Mouse (Mus musculus) bone marrow macrophage, adult 2 months (primary cell): ENCODE results near the gene Gm20773. TPM values are rescaled to one million over a fixed set of nuclear protein-coding genes. Genes with fewer than 3 reads are reported as not detected.
"Not testable (repeated sequence)": the region's sequence is repeated elsewhere in the genome, so short reads cannot be mapped to it uniquely, and the experiment has no call there.

ENCODE experiments used
- H3K27ac ChIP-seq: 2 replicates; pipeline ENCODE4 v1.5.1; 2012; ENCODE audit warnings: low read depth, low read length; ENCODE audit not compliant: insufficient read depth
- H3K4me1 ChIP-seq: 2 replicates; pipeline ENCODE4 v1.6.1; 2012; ENCODE audit warnings: low read length; ENCODE audit not compliant: control insufficient read depth, insufficient read depth
- H3K4me3 ChIP-seq: 2 replicates; pipeline ENCODE4 v1.5.1; 2012; ENCODE audit warnings: mild to moderate bottlenecking, low read length, moderate library complexity; ENCODE audit not compliant: insufficient read depth
- polyA plus RNA-seq: library from polyadenylated mRNA; stranded (reverse); fragments of >200 nt; gene quantifications from 2 replicates; pipeline ENCODE4 v1.2.4, GENCODE M21; 2012; ENCODE audit not compliant: missing spikeins, insufficient read depth, insufficient read length

The Gm20773 gene
- polyA plus RNA-seq, result not detected in 2 replicates

GRCm38 (mm10) chrY:13493726-13494125 is at the start of gene Gm20773:
Gm20773 (plus strand) TSS chrY:13494026.
- H3K4me1 ChIP-seq, H3K27ac ChIP-seq, H3K4me3 ChIP-seq: not testable (repeated sequence)

GRCm38 (mm10) chrY:13465479-13465878 is 28.3 kb upstream of the Gm20773 start, which contains the start of gene Gm21866:
Gm21866 (minus strand) TSS chrY:13465579.
- H3K4me1 ChIP-seq, H3K27ac ChIP-seq, H3K4me3 ChIP-seq: not testable (repeated sequence)

Other genes with a start within 250 kb of the Gm20773 start
- gene Gm21440, start 241.6 kb upstream of the Gm20773 start, polyA plus RNA-seq, result not detected in 2 replicates
- not detected in 2 replicates for gene Gm21454, start 241.6 kb upstream of the Gm20773 start, polyA plus RNA-seq
- not detected in 2 replicates for gene Gm21725, start 145.0 kb upstream of the Gm20773 start, polyA plus RNA-seq
- gene Gm21866, start 28.4 kb upstream of the Gm20773 start, polyA plus RNA-seq, result not detected in 2 replicates